Mouse (Mus musculus) lung, postnatal 0 days (tissue): Measurements from ENCODE around the gene Anxa3.

Experiments
- CTCF ChIP-seq: IDR thresholded peaks from 2 replicates; pipeline ENCODE4 v1.5.1; 2016; ENCODE audit warnings: antibody characterized with exemption, mild to moderate bottlenecking
- EP300 ChIP-seq: IDR thresholded peaks from 2 replicates; pipeline ENCODE4 v1.6.1; 2016; ENCODE audit warnings: antibody characterized with exemption, mild to moderate bottlenecking, control low read depth

- no peak for TF ChIP-seq EP300
- TF ChIP-seq CTCF: no peak
These were observed 45.7 kb upstream of the Anxa3 start for GRCm38 (mm10) chr5:96747195-96747984.
